Mouse (Mus musculus) monocyte, adult 5-6 weeks (primary cell): Measurements from ENCODE around the gene Tmem256. TPM values are rescaled to one million over a fixed set of nuclear protein-coding genes. Genes with fewer than 3 reads are reported as not detected.
A peak's percentile ranks its signal among the peaks of the same experiment; 100 is the strongest.

Experiments used
- ATAC-seq: fragments of 153-309, 156-312 bp; replicated peaks from 2 replicates; pipeline ENCODE4 v1.8.0; 2017; ENCODE audit warnings: mild to moderate bottlenecking; ENCODE audit not compliant: low TSS enrichment, insufficient number of reproducible peaks, severe bottlenecking, poor library complexity, low FRiP score
- total RNA-seq: library from RNA; stranded (forward); fragments of 200-1000, 200-491, 200-594 nt; gene quantifications from 3 replicates; pipeline ENCODE4 v1.2.3, GENCODE M21; 2017

The Tmem256 gene
- total RNA-seq, 1 experiment from 2014 or later: 75.7 TPM

- ATAC-seq: no peak
Measured at GRCm38 (mm10) chr11:69877878-69878277, 39.6 kb downstream of the Tmem256 start, which contains the start of gene Tmem95. TSS of gene Tmem95 (minus strand) at chr11:69878018.

- no peak for ATAC-seq
Measured at GRCm38 (mm10) chr11:69878399-69878798, 40.1 kb downstream of the Tmem256 start.

GRCm38 (mm10) chr11:69878952-69879351 lies 40.6 kb downstream of the Tmem256 start:
- ATAC-seq: no peak

- ATAC-seq: no peak
Measured at GRCm38 (mm10) chr11:69879711-69880110, 41.4 kb downstream of the Tmem256 start.

GRCm38 (mm10) chr11:69880506-69880852 lies 42.2 kb downstream of the Tmem256 start:
- peak; percentile 42 for ATAC-seq

- peak; percentile 62 for ATAC-seq
Measured at GRCm38 (mm10) chr11:69880853-69881603, 42.7 kb downstream of the Tmem256 start, which contains the start of gene Kctd11. TSS of gene Kctd11 (minus strand) at chr11:69881406.

GRCm38 (mm10) chr11:69881787-69882670 lies 43.7 kb downstream of the Tmem256 start:
- no peak for ATAC-seq

GRCm38 (mm10) chr11:69883066-69883465 lies 44.8 kb downstream of the Tmem256 start:
- ATAC-seq: no peak

GRCm38 (mm10) chr11:69883527-69884151 lies 45.3 kb downstream of the Tmem256 start:
- ATAC-seq: no peak

GRCm38 (mm10) chr11:69884240-69884639 lies 45.9 kb downstream of the Tmem256 start:
- no peak for ATAC-seq

GRCm38 (mm10) chr11:69884663-69885062 lies 46.3 kb downstream of the Tmem256 start:
- no peak for ATAC-seq

GRCm38 (mm10) chr11:69886907-69887635 lies 48.8 kb downstream of the Tmem256 start:
- ATAC-seq: no peak

Other genes starting within 250 kb of the Tmem256 start
- not detected in 3 replicates for gene Atp1b2, start 232.6 kb upstream of the Tmem256 start, total RNA-seq
- not detected in 3 replicates for gene Shbg, start 220.6 kb upstream of the Tmem256 start, total RNA-seq
- 0.67 TPM in 1 of 3 replicates, not detected in the others for gene Sat2, start 216.5 kb upstream of the Tmem256 start, total RNA-seq
- gene Fxr2, start 205.5 kb upstream of the Tmem256 start, total RNA-seq: 64.6 to 83.5 TPM (median 67.9 TPM) in 3 replicates
- gene Sox15, start 183.2 kb upstream of the Tmem256 start, total RNA-seq: 4.1 to 8.2 TPM in 2 of 3 replicates, not detected in the other
- gene Mpdu1, start 175.9 kb upstream of the Tmem256 start, total RNA-seq: 32.9 to 56.3 TPM (median 49.2 TPM) in 3 replicates
- 203 to 221 TPM (median 207 TPM) in 3 replicates for gene Cd68, start 172.4 kb upstream of the Tmem256 start, total RNA-seq
- gene Eif4a1, start 166.1 kb upstream of the Tmem256 start, total RNA-seq: 597 to 694 TPM (median 633 TPM) in 3 replicates
- gene Senp3, start 156.4 kb upstream of the Tmem256 start, total RNA-seq: 67.5 to 144 TPM (median 118 TPM) in 3 replicates
- 40.3 to 90.5 TPM (median 78.8 TPM) in 3 replicates for gene Tnfsf13, start 152.7 kb upstream of the Tmem256 start, total RNA-seq
- gene Tnfsf12, start 142.7 kb upstream of the Tmem256 start, total RNA-seq: 2.5 to 23.1 TPM (median 10.7 TPM) in 3 replicates
- gene Tnfsfm13, start 142.4 kb upstream of the Tmem256 start, total RNA-seq: 23.9 to 50.5 TPM (median 24.3 TPM) in 3 replicates
- gene Polr2a, start 79.9 kb upstream of the Tmem256 start, total RNA-seq: 21.5 to 120 TPM (median 48.7 TPM) in 3 replicates
- gene Slc35g3, start 76.5 kb upstream of the Tmem256 start, total RNA-seq: not detected in 3 replicates
- gene Zbtb4, start 72.6 kb upstream of the Tmem256 start, total RNA-seq: 6.6 to 23.7 TPM (median 7.7 TPM) in 3 replicates
- 2.3 to 5.8 TPM (median 2.7 TPM) in 3 replicates for gene Chrnb1, start 42.6 kb upstream of the Tmem256 start, total RNA-seq
- 0.64 TPM in 1 of 3 replicates, not detected in the others for gene Fgf11, start 36.7 kb upstream of the Tmem256 start, total RNA-seq
- gene Tmem102, start 32.9 kb upstream of the Tmem256 start, total RNA-seq: not detected in 3 replicates
- gene Gm39566, start 23.2 kb upstream of the Tmem256 start, total RNA-seq: not detected in 3 replicates
- gene Spem2, start 20.0 kb upstream of the Tmem256 start, total RNA-seq: 0.29 TPM in 1 of 3 replicates, not detected in the others
- gene Spem1, start 16.3 kb upstream of the Tmem256 start, total RNA-seq: not detected in 3 replicates
- 0.10 to 0.29 TPM (median 0.11 TPM) in 3 replicates for gene Nlgn2, start 730 bp upstream of the Tmem256 start, total RNA-seq
- gene Plscr3, start 7.9 kb downstream of the Tmem256 start, total RNA-seq: 0.53 to 3.8 TPM (median 2.8 TPM) in 3 replicates
- gene Tnk1, start 20.2 kb downstream of the Tmem256 start, total RNA-seq: not detected in 3 replicates
- not detected in 3 replicates for gene Tmem95, start 39.5 kb downstream of the Tmem256 start, total RNA-seq
- 1.6 to 9.9 TPM (median 2.5 TPM) in 3 replicates for gene Kctd11, start 42.9 kb downstream of the Tmem256 start, total RNA-seq
- 83.6 to 201 TPM (median 84.0 TPM) in 3 replicates for gene Acap1, start 57.0 kb downstream of the Tmem256 start, total RNA-seq
- 0.87 TPM in 1 of 3 replicates, not detected in the others for gene 2810408A11Rik, start 62.5 kb downstream of the Tmem256 start, total RNA-seq
- 16.1 to 57.8 TPM (median 24.6 TPM) in 3 replicates for gene Neurl4, start 62.6 kb downstream of the Tmem256 start, total RNA-seq
- gene Gps2, start 75.4 kb downstream of the Tmem256 start, total RNA-seq: 85.4 to 110 TPM (median 101 TPM) in 3 replicates
- gene Eif5a, start 83.4 kb downstream of the Tmem256 start, total RNA-seq: 255 to 299 TPM (median 276 TPM) in 3 replicates
- not detected in 3 replicates for gene Ybx2, start 97.3 kb downstream of the Tmem256 start, total RNA-seq
- not detected in 3 replicates for gene Slc2a4, start 109.7 kb downstream of the Tmem256 start, total RNA-seq
- gene Cldn7, start 126.3 kb downstream of the Tmem256 start, total RNA-seq: not detected in 3 replicates
- gene Ctdnep1, start 142.6 kb downstream of the Tmem256 start, total RNA-seq: 19.4 to 30.8 TPM (median 23.6 TPM) in 3 replicates
- gene Elp5, start 144.0 kb downstream of the Tmem256 start, total RNA-seq: 29.0 to 43.7 TPM (median 33.9 TPM) in 3 replicates
- gene Gabarap, start 152.6 kb downstream of the Tmem256 start, total RNA-seq: 244 to 340 TPM (median 296 TPM) in 3 replicates
- gene Phf23, start 157.3 kb downstream of the Tmem256 start, total RNA-seq: 48.7 to 74.0 TPM (median 57.5 TPM) in 3 replicates
- 18.6 to 27.1 TPM (median 19.1 TPM) in 3 replicates for gene Dvl2, start 162.1 kb downstream of the Tmem256 start, total RNA-seq
- 46.9 to 64.6 TPM (median 55.3 TPM) in 3 replicates for gene Acadvl, start 176.9 kb downstream of the Tmem256 start, total RNA-seq
- gene Dlg4, start 178.4 kb downstream of the Tmem256 start, total RNA-seq: 3.5 to 20.2 TPM (median 6.5 TPM) in 3 replicates
- gene Asgr1, start 215.6 kb downstream of the Tmem256 start, total RNA-seq: not detected in 3 replicates